ENCODE assay signal across 19 mouse cellular contexts in the genomic region with DNA sequence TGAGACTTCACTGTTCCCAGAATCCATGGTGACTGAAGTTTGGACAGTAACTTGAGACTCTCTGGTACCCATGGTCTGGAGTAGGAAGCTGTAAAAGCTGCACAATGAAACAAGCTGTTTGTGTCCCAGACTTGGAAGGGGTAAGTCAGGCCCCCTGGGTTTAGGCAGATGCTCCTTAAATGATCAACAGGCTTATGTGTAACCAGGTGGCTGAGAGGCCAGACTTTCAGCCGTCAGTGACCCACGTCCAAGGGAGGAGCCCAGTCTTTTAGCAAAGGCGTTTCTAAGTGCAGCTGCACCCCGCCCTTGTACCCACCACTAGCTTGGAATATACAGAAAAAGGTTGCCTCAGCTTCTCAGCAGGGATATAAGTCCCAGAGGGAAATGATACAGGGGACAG. TPM values are rescaled to one million over a fixed set of nuclear protein-coding genes. Genes with fewer than 3 reads are reported as not detected.
DNase-seq lines count a peak whose midpoint lies in the region; ATAC-seq lines count a peak whose summit lies in the region.
"Had no signal": no experiment of that assay in that cellular context is flagged by ENCODE, and none has a peak within 500 bp of the region (broad histone marks: within the 10 kb centered on the region; RNA-seq: fewer than 3 reads in every experiment).

No protein-coding gene starts in this region.

- H3K27me3 ChIP-seq in heart, embryonic 13.5 days (replicated peaks) = no peaks in the 10 kb centered on the region
- no peaks in the 10 kb centered on the region for H3K27me3 ChIP-seq in heart, embryonic 11.5 days (ENCODE audit: control insufficient read depth, insufficient read depth, low read length)
- H3K27me3 ChIP-seq in limb, embryonic 15.5 days = no peaks in the 10 kb centered on the region
- H3K27me3 ChIP-seq in limb, embryonic 10.5 days (ENCODE audit: low read depth, poor library complexity, severe bottlenecking) = no peaks in the 10 kb centered on the region
- H3K27me3 ChIP-seq: forebrain, embryonic 12.5 days; heart, embryonic 15.5 days; hindbrain, embryonic 13.5 days had no signal

- 0 out of 2 replicates have a peak overlapping the region, but pooled peaks have one; percentile 50 for H3K9ac ChIP-seq in heart, embryonic 13.5 days
- no peak overlapping the region for H3K9ac ChIP-seq in heart, embryonic 11.5 days (ENCODE audit: low read depth, low read length)
- no peak overlapping the region for H3K9ac ChIP-seq in limb, embryonic 15.5 days
- H3K9ac ChIP-seq: forebrain, embryonic 12.5 days; forebrain, postnatal 0 days; heart, embryonic 15.5 days; hindbrain, embryonic 13.5 days had no signal

- no peak for ATAC-seq in heart, embryonic 13.5 days (ENCODE audit: extremely low read depth, insufficient number of reproducible peaks, low FRiP score, low TSS enrichment)
- no peak for ATAC-seq in heart, embryonic 11.5 days (replicated peaks; ENCODE audit: insufficient number of reproducible peaks, low FRiP score, low TSS enrichment)
- no peak for ATAC-seq in limb, embryonic 15.5 days (ENCODE audit: insufficient number of reproducible peaks, low FRiP score, low TSS enrichment, low read depth)
- ATAC-seq: forebrain, postnatal 0 days; hindbrain, postnatal 0 days had no signal

- DNase-seq in embryo, embryonic 10 days (ENCODE audit: low spot score) = peak; percentile 48
- DNase-seq in embryo, embryonic 9.5 days (ENCODE audit: extremely low spot score) = no peak
- no peak for DNase-seq in limb, embryonic 10.5 days (ENCODE audit: low spot score)
- DNase-seq in embryo, embryonic 10.5 days (ENCODE audit: low spot score) = peak; percentile 35
- DNase-seq in cerebellum, postnatal 25 days = no peak
- DNase-seq: adrenal gland, postnatal 10 days; cerebellum, adult 18-20 months; cerebellum, adult 9-11 months; forebrain, postnatal 0 days; gastrocnemius, postnatal 14 days; heart, adult 2 months; heart, postnatal 14 days had no signal

- H3K27ac ChIP-seq in heart, embryonic 13.5 days (replicated peaks) = no peak overlapping the region
- no peak overlapping the region for H3K27ac ChIP-seq in heart, embryonic 11.5 days (ENCODE audit: low read depth, low read length)
- peak overlapping the region; percentile 43; the same call in 1 of the 2 replicates for H3K27ac ChIP-seq in limb, embryonic 15.5 days
- no peak overlapping the region for H3K27ac ChIP-seq in limb, embryonic 10.5 days
- H3K27ac ChIP-seq: forebrain, embryonic 12.5 days; heart, adult 2 months; heart, embryonic 15.5 days; hindbrain, embryonic 13.5 days; hindbrain, postnatal 0 days had no signal

- H3K9me3 ChIP-seq in heart, embryonic 13.5 days = no peaks in the 10 kb centered on the region
- H3K9me3 ChIP-seq in heart, embryonic 11.5 days (replicated peaks; ENCODE audit: control insufficient read depth, low read length) = no peaks in the 10 kb centered on the region
- H3K9me3 ChIP-seq in limb, embryonic 15.5 days = no peaks in the 10 kb centered on the region
- no peaks in the 10 kb centered on the region for H3K9me3 ChIP-seq in limb, embryonic 10.5 days (replicated peaks)
- H3K9me3 ChIP-seq: forebrain, embryonic 12.5 days; heart, embryonic 15.5 days; hindbrain, embryonic 13.5 days had no signal

- WGBS in heart, embryonic 13.5 days = 54% methylated on average over 4 of the region's 4 CpGs
- 65% methylated on average over 4 of the region's 4 CpGs for WGBS in heart, embryonic 11.5 days (ENCODE audit: insufficient replicate concordance)
- 47% methylated on average over 4 of the region's 4 CpGs for WGBS in limb, embryonic 15.5 days
- WGBS in limb, embryonic 10.5 days = 62% methylated on average over 4 of the region's 4 CpGs

- H3K4me2 ChIP-seq in heart, embryonic 13.5 days = no peak overlapping the region
- no peak overlapping the region for H3K4me2 ChIP-seq in heart, embryonic 11.5 days
- H3K4me2 ChIP-seq in limb, embryonic 15.5 days = no peak overlapping the region
- H3K4me2 ChIP-seq: forebrain, embryonic 12.5 days; heart, embryonic 15.5 days; hindbrain, embryonic 13.5 days had no signal

- peaks cover 95% of the 10 kb centered on the region for H3K4me1 ChIP-seq in heart, embryonic 13.5 days
- peaks cover 39% of the 10 kb centered on the region for H3K4me1 ChIP-seq in heart, embryonic 11.5 days (ENCODE audit: control insufficient read depth, insufficient read depth, low read length)
- peaks cover 31% of the 10 kb centered on the region for H3K4me1 ChIP-seq in limb, embryonic 15.5 days
- peaks cover 61% of the 10 kb centered on the region for H3K4me1 ChIP-seq in limb, embryonic 10.5 days

- no peak overlapping the region for H3K4me3 ChIP-seq in heart, embryonic 13.5 days
- H3K4me3 ChIP-seq in heart, embryonic 11.5 days (ENCODE audit: low read depth, low read length) = no peak overlapping the region
- H3K4me3 ChIP-seq in limb, embryonic 15.5 days = no peak overlapping the region
- no peak overlapping the region for H3K4me3 ChIP-seq in limb, embryonic 10.5 days
- H3K4me3 ChIP-seq: forebrain, embryonic 12.5 days; heart, adult 2 months; heart, embryonic 15.5 days; hindbrain, embryonic 13.5 days had no signal

- peaks cover 4% of the 10 kb centered on the region; the same call in 1 of the 2 replicates for H3K36me3 ChIP-seq in heart, embryonic 13.5 days
- no peaks in the 10 kb centered on the region for H3K36me3 ChIP-seq in heart, embryonic 11.5 days (ENCODE audit: control insufficient read depth, insufficient read depth, low read length)
- no peaks in the 10 kb centered on the region for H3K36me3 ChIP-seq in limb, embryonic 15.5 days
- no peaks in the 10 kb centered on the region for H3K36me3 ChIP-seq in limb, embryonic 10.5 days
- H3K36me3 ChIP-seq: forebrain, embryonic 12.5 days; heart, embryonic 15.5 days; hindbrain, embryonic 13.5 days had no signal

RNA-seq across cellular contexts. Expression of gene Sipa1l2, which starts 19.0 kb away (rescaled TPM):
- polyA plus RNA-seq in heart, embryonic 13.5 days (2015; fragmentation: Nextera tagmentation; extraction: Ambion mirVana) = 19.7 and 20.2 TPM in 2 replicates
- polyA plus RNA-seq in heart, embryonic 11.5 days (2014; fragmentation: Nextera tagmentation; extraction: Ambion mirVana) = 16.8 and 19.4 TPM in 2 replicates
- polyA plus RNA-seq in limb, embryonic 15.5 days (2015; fragmentation: Nextera tagmentation; extraction: Ambion mirVana) = 12.0 and 12.7 TPM in 2 replicates
- 11.0 and 13.9 TPM in 2 replicates for polyA plus RNA-seq in limb, embryonic 10.5 days (2016; fragmentation: Nextera tagmentation; extraction: Ambion mirVana)

Comparison
In these comparisons a context has a peak if more than half of its experiments do, and no peak if none do; other contexts are left out.
1. DNase-seq: peak in embryo, embryonic 10 days (single experiment) and embryo, embryonic 10.5 days (single experiment); none in embryo, embryonic 9.5 days (single experiment), limb, embryonic 10.5 days (single experiment) and cerebellum, postnatal 25 days (0 of 2).